Mouse (Mus musculus): ENCODE data around the gene Ftsj1. TPM values are rescaled to one million over a fixed set of nuclear protein-coding genes. Genes with fewer than 3 reads are reported as not detected.

Gene Ftsj1
- 32.0 and 34.2 TPM in 2 replicates for polyA plus RNA-seq (2012; rRNA removed)

DNA sequence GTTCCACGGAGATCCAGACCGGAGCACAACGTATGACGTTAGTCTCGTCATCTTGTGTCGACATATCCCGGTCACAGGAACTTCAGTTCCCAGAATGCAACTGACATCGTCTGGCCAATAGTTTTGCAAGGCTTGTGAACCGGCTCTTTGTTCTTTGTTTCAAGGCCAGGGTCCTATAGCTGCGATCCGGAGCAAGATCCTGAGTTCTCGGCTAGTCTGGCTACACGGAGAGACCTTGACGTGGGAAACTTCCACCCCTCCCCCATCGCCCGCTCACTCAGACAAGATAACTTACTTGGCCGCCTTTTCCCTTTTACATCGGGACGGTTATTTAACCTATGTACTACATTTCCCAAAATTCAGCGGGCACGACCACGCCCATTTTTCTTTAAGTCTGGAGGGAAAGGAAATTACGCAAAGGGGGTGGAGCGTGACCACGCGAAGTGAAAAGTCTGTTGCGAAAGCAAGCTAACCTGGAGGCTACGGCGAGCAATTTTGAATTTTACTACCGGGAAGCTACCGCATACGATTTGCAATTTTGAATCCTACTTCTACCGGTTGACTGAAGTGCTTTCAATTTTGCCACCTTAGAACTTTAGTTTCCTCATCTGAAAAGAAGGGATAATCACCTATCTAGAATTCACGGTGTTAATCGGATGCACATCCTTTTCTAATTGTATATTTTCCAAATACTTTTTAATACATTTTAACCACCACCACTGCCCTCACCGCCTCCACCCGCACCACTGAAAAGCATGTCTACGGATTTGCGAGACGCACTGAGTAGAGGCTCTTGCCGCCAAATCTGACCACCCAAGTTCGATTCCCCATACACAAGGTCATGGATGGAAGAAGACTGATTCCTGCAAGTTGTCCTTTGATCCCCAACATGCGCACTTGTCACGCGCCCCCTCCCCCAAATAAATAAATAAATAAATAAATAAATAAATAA is at the start of gene Ftsj1:
Gene Ftsj1, minus strand, starts transcription at position 73 of the 952 bp plus-strand sequence.
- TF ChIP-seq CTCF (IDR thresholded peaks at IDR 0.05; ENCODE audit: extremely low read depth, insufficient read depth, low read length), result no peak
- 0 out of 2 replicates have a peak, but pooled peaks have one; percentile 33 for TF ChIP-seq POLR2A (IDR thresholded peaks at IDR 0.05; ENCODE audit: extremely low read depth, insufficient read depth, low read length)
- Histone ChIP-seq H3K4me3 (ENCODE audit: insufficient read depth, low read length) (peak within 1 kb of the TSS; percentile 79), H3K27ac (ENCODE audit: insufficient read depth, low read length) (peak within 1 kb of the TSS; percentile 67), H3K4me1 (ENCODE audit: control insufficient read depth, insufficient read depth, low read length) (no peaks in the 10 kb centered on the region; the same call in 1 of the 2 replicates)

DNA sequence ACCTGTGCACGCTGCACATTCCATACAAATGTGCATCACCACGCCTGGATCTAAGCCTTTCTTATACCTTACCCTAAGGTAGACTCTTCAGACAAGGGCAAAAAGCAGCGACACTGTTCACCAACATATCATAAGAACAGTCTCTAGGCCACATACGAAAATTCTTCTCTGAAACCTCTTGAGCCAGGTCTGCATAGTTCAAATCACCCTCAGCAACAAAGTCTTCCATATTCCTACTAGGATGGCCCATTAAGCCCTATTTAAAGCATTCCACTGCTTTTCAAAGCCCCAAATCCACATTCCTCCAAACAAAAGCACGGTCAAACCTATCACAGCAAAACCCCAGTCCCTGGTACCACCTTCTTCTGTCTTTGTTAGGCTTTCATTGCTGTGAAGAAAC is 36.4 kb upstream of the Ftsj1 start:
- Histone ChIP-seq H3K4me3 (ENCODE audit: insufficient read depth, low read length) (no peak overlapping the region), H3K27ac (ENCODE audit: insufficient read depth, low read length) (no peak overlapping the region), H3K4me1 (ENCODE audit: control insufficient read depth, insufficient read depth, low read length) (no peaks in the 10 kb centered on the region)
- TF ChIP-seq CTCF (IDR thresholded peaks at IDR 0.05; ENCODE audit: extremely low read depth, insufficient read depth, low read length), result no peak
- TF ChIP-seq POLR2A (IDR thresholded peaks at IDR 0.05; ENCODE audit: extremely low read depth, insufficient read depth, low read length), result no peak

DNA sequence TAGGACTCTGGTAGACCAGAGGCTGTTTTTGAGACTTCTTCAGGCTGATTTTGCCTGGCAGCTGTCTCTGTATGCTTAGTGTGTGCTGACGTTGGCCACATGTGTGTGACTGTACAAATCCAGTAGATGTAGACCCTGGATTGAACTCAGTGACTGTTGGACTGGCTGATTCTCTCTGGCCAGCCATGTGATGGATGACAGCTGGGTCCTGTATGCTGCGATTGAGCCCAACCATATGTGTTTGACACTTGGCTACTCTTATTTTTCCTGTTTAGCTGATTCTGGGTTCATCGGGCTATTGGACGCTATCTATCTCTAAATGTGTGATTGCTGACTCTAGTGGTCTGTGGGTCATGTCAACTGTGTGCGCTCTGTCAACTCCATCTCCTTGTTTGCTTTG is 21.9 kb upstream of the Ftsj1 start:
- Histone ChIP-seq H3K27ac (ENCODE audit: insufficient read depth, low read length) (no peak overlapping the region), H3K4me1 (ENCODE audit: control insufficient read depth, insufficient read depth, low read length) (no peaks in the 10 kb centered on the region), H3K4me3 (ENCODE audit: insufficient read depth, low read length) (no peak overlapping the region)
- TF ChIP-seq CTCF (IDR thresholded peaks at IDR 0.05; ENCODE audit: extremely low read depth, insufficient read depth, low read length), result no peak
- TF ChIP-seq POLR2A (IDR thresholded peaks at IDR 0.05; ENCODE audit: extremely low read depth, insufficient read depth, low read length), result no peak

DNA sequence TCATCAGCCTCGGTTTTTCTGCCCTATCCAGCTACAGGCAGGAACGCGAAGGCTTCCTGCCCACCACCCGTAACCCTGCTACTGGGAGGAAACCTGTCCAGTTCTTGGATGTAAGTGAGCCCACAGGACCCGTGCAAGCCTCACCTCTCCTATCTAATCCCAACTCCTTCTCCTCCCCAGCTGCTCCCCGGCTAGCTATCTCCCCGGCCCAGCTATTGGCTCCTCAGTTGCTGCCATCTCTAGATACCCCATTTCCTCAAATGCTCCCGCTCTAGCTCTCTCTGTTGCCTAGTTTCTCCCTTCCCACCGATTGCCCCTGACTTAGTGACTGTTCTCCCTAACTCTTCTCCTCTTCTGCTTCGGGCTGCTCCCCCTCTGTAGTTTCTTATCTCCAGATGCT is 19.8 kb upstream of the Ftsj1 start:
- H3K4me3 ChIP-seq (ENCODE audit: insufficient read depth, low read length), result no peak overlapping the region
- no peak for TF ChIP-seq CTCF (IDR thresholded peaks at IDR 0.05; ENCODE audit: extremely low read depth, insufficient read depth, low read length)
- TF ChIP-seq POLR2A (IDR thresholded peaks at IDR 0.05; ENCODE audit: extremely low read depth, insufficient read depth, low read length), result no peak
- H3K4me1 ChIP-seq (ENCODE audit: control insufficient read depth, insufficient read depth, low read length), result no peaks in the 10 kb centered on the region
- no peak overlapping the region for H3K27ac ChIP-seq (ENCODE audit: insufficient read depth, low read length)

DNA sequence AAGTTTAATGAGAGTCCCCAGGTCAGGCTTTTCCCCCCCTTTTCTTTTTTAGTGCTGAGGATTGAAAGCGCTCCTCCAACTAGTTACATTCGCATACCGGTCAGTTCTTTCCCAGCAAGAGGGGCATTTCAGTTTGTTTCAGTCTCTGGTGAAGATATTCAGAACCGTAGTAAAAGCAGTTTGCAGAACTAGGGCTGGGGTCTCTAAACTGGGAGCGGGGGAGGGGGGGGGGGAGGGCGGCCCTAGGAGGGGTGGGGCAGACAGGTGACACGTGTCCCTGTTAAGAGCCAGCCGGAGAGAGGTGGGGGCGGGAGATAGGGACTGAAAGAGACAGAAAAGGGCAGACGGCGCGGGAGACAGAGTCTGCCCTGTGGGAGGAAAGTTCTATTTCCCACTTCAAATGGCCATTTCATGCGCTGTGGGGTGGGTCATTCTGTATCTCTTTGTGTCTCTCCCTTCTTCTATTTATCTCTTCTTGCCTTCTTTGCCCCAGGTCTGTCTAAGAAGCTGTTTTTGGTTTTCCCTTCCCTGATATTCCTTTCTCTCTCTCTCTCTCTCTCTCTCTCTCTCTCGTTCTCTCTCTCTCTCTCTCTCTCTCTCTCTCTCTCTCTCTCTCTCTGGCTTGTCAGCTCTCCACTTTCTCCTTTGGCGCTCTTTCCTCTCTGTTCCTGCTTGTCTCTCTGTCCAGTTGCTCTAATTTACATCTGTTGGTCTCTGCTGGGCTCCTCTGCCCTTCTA is 19.0 kb upstream of the Ftsj1 start, which contains the start of gene Slc38a5:
Gene Slc38a5, plus strand, starts transcription at position 51 of the 738 bp plus-strand sequence.
- TF ChIP-seq CTCF (IDR thresholded peaks at IDR 0.05; ENCODE audit: extremely low read depth, insufficient read depth, low read length) (no peak), POLR2A (IDR thresholded peaks at IDR 0.05; ENCODE audit: extremely low read depth, insufficient read depth, low read length) (no peak)
- H3K4me1 ChIP-seq (ENCODE audit: control insufficient read depth, insufficient read depth, low read length), result no peaks in the 10 kb centered on the region
- H3K27ac ChIP-seq (ENCODE audit: insufficient read depth, low read length), result no peak within 1 kb of the TSS
- no peak within 1 kb of the TSS for H3K4me3 ChIP-seq (ENCODE audit: insufficient read depth, low read length)

DNA sequence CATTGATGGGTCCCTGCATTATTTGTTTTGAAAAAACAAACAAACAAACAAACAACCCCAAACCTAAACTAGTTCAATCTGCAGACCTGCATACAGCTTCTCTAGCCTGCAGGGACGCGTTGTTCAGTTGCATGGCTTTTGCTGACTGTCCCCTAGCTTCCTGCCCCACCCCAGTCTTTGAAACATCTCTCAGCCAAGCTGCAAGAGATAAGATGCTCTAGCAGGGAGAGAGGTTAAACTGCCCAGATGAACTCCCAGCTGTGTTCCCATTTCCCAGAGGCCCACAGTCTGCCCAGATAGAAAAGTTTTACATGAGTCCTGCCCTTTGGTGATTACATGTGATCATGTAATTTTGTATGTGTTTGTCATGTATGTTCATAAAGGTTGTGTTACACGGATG is 12.0 kb upstream of the Ftsj1 start:
- Histone ChIP-seq H3K4me3 (ENCODE audit: insufficient read depth, low read length) (no peak overlapping the region), H3K4me1 (ENCODE audit: control insufficient read depth, insufficient read depth, low read length) (no peaks in the 10 kb centered on the region), H3K27ac (ENCODE audit: insufficient read depth, low read length) (no peak overlapping the region)
- TF ChIP-seq CTCF (IDR thresholded peaks at IDR 0.05; ENCODE audit: extremely low read depth, insufficient read depth, low read length) (no peak), POLR2A (IDR thresholded peaks at IDR 0.05; ENCODE audit: extremely low read depth, insufficient read depth, low read length) (no peak)

DNA sequence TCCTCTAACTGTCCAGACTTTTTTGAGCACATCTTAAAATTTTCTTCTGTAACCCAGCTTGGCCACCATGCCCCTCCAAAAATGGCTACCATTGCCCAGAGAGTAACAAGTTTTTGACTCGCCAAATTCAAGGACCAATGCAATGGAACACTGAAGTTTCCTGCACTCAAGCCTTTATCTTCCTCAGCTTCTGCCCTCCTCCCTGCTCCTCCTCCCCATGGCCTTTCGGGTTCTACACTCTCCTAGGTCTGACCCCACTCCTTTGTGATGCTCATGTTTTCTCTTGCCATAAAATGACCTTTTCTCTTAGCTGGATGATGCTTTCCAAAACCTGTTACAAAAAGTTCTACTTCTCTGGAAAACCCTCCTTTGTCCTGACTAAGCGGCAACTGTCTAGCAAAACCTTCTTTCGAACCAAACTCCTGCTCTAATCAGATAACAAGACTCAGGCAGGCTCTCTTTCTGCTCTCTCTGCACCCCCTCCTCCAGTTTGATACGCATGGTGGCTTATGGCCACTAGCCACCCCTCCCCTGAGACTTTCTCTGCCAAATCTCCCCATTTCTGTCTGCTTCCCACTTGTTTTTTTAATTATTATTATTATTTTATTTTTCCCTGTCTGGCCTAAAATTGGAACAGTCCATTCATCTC is 11.1 kb upstream of the Ftsj1 start:
- Histone ChIP-seq H3K4me1 (ENCODE audit: control insufficient read depth, insufficient read depth, low read length) (no peaks in the 10 kb centered on the region), H3K4me3 (ENCODE audit: insufficient read depth, low read length) (no peak overlapping the region), H3K27ac (ENCODE audit: insufficient read depth, low read length) (no peak overlapping the region)
- no peak for TF ChIP-seq POLR2A (IDR thresholded peaks at IDR 0.05; ENCODE audit: extremely low read depth, insufficient read depth, low read length)
- TF ChIP-seq CTCF (IDR thresholded peaks at IDR 0.05; ENCODE audit: extremely low read depth, insufficient read depth, low read length), result no peak

DNA sequence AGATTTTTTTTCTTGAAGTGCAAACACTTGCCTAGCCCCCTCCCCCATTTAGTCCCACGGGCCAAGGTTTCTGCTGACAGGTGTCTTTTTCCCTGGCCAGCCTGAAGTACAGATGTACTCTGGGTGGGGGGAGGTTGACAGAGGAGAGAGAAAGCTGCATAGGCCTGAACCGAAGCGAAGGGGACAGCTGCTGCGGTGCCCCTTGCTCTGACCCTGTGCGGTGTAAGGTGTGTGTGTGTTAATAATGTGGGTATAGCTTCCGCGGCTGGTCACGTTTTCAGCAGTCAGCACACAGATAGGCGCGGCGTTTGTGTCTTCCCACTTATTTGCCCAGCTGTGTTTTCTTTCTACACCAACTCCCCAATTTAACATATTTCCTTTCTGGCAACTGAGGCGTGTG is 7.3 kb upstream of the Ftsj1 start:
- no peak overlapping the region for H3K27ac ChIP-seq (ENCODE audit: insufficient read depth, low read length)
- H3K4me3 ChIP-seq (ENCODE audit: insufficient read depth, low read length), result no peak overlapping the region
- H3K4me1 ChIP-seq (ENCODE audit: control insufficient read depth, insufficient read depth, low read length), result no peaks in the 10 kb centered on the region
- TF ChIP-seq CTCF (IDR thresholded peaks at IDR 0.05; ENCODE audit: extremely low read depth, insufficient read depth, low read length), result no peak
- no peak for TF ChIP-seq POLR2A (IDR thresholded peaks at IDR 0.05; ENCODE audit: extremely low read depth, insufficient read depth, low read length)

DNA sequence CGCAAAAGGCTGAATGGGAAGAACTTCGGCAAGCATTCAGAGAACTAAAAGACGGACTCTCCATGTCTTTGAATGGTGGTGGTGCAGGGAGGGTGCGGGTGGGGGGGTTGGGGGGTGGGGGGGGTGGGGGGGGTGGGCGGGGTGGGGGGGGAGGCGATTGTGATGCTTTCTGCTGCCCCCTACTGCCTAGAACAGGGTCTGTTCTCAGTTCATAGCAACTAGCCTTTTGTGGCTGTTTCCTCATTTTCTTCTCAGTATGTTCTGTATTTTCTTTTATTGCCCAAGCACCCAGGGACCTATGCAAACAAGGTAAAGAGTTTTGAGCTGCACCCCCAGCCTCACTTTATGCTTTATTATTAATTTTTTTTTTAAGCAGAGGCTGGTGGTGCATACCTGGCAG is 3.6 kb upstream of the Ftsj1 start:
- no peak overlapping the region for H3K27ac ChIP-seq (ENCODE audit: insufficient read depth, low read length)
- TF ChIP-seq CTCF (IDR thresholded peaks at IDR 0.05; ENCODE audit: extremely low read depth, insufficient read depth, low read length) (no peak), POLR2A (IDR thresholded peaks at IDR 0.05; ENCODE audit: extremely low read depth, insufficient read depth, low read length) (no peak)
- H3K4me3 ChIP-seq (ENCODE audit: insufficient read depth, low read length), result no peak overlapping the region
- no peaks in the 10 kb centered on the region; the same call in 1 of the 2 replicates for H3K4me1 ChIP-seq (ENCODE audit: control insufficient read depth, insufficient read depth, low read length)

Measured in cortical plate, adult 2 months (tissue).